Mouse (Mus musculus) heart, postnatal 0 days (tissue): ENCODE measurements around the gene Scamp5. TPM values are rescaled to one million over a fixed set of nuclear protein-coding genes. Genes with fewer than 3 reads are reported as not detected.

ENCODE experiments used
- ATAC-seq: fragments of 200-750 bp; cut with Nextera tagmentation; 2 replicates; pipeline ENCODE4 v1.8.0; 2017; ENCODE audit warnings: low read depth, moderate number of reproducible peaks, moderate library complexity; ENCODE audit not compliant: insufficient read depth
- DNase-seq: peaks from one replicate; pipeline ENCODE4 v3.0.0-alpha.2; 2016; ENCODE audit warnings: low spot score
- H3K27ac ChIP-seq: fragments of 300-500 bp; sonication (generic); 2 replicates; pipeline ENCODE4 v1.5.1; 2014; ENCODE audit warnings: low read depth, mild to moderate bottlenecking
- H3K27me3 ChIP-seq: fragments of 300-500 bp; sonication (generic); 2 replicates; pipeline ENCODE4 v1.6.1; 2014; ENCODE audit warnings: low read length, mixed read lengths; ENCODE audit not compliant: control insufficient read depth, insufficient read depth
- H3K36me3 ChIP-seq: fragments of 300-500 bp; sonication (generic); replicated peaks from 2 replicates; pipeline ENCODE4 v1.6.1; 2014; ENCODE audit warnings: low read length, mixed read lengths; ENCODE audit not compliant: control insufficient read depth, insufficient read depth
- H3K4me1 ChIP-seq: fragments of 300-500 bp; sonication (generic); 2 replicates; pipeline ENCODE4 v1.6.1; 2014; ENCODE audit warnings: antibody characterized with exemption; ENCODE audit not compliant: control insufficient read depth, insufficient read depth
- H3K4me2 ChIP-seq: fragments of 300-500 bp; sonication (generic); 2 replicates; pipeline ENCODE4 v1.6.1; 2014; ENCODE audit warnings: low read depth, mild to moderate bottlenecking, low read length, moderate library complexity
- H3K4me3 ChIP-seq: fragments of 300-500 bp; sonication (generic); 2 replicates; pipeline ENCODE4 v1.5.1; 2014; ENCODE audit warnings: low read depth, low read length
- H3K9ac ChIP-seq: fragments of 300-500 bp; sonication (generic); replicated peaks from 2 replicates; pipeline ENCODE4 v1.6.1; 2014; ENCODE audit warnings: low read depth, low read length, mixed read lengths
- H3K9me3 ChIP-seq: fragments of 300-500 bp; sonication (generic); replicated peaks from 2 replicates; pipeline ENCODE4 v1.6.1; 2016; ENCODE audit warnings: low read length; ENCODE audit not compliant: control insufficient read depth
- CTCF ChIP-seq: IDR thresholded peaks from 2 replicates; pipeline ENCODE4 v1.5.1; 2016; ENCODE audit warnings: antibody characterized with exemption, control low read depth, low read depth
- EP300 ChIP-seq: IDR thresholded peaks from 2 replicates; pipeline ENCODE4 v1.6.1; 2016; ENCODE audit warnings: antibody characterized with exemption, low read depth
- WGBS: fragments of 180-500 bp; shearing (Covaris S2); extraction: QIAGEN DNeasy Blood & Tissue Kit; methylation state at CpG from one replicate; pipeline ENCODE4 v1.1.7; 2014; 5-methylcytosine and 5-hydroxymethylcytosine counted together
- polyA plus RNA-seq: library from polyadenylated mRNA; unstranded; fragments of >200 nt; fragmentation: Nextera tagmentation; extraction: Ambion mirVana; gene quantifications from 2 replicates; pipeline ENCODE4 v1.2.1, GENCODE M21; 2015
- total RNA-seq: library from RNA; depleted of rRNA; stranded (reverse); fragments of >200 nt; gene quantifications from 2 replicates; pipeline ENCODE4 v1.2.3, GENCODE M21; 2014; ENCODE audit warnings: low replicate concordance

Scamp5 gene
- total and polyA plus RNA-seq, 2 experiments from 2014 or later, result 7.0 to 16.1 TPM

DNA sequence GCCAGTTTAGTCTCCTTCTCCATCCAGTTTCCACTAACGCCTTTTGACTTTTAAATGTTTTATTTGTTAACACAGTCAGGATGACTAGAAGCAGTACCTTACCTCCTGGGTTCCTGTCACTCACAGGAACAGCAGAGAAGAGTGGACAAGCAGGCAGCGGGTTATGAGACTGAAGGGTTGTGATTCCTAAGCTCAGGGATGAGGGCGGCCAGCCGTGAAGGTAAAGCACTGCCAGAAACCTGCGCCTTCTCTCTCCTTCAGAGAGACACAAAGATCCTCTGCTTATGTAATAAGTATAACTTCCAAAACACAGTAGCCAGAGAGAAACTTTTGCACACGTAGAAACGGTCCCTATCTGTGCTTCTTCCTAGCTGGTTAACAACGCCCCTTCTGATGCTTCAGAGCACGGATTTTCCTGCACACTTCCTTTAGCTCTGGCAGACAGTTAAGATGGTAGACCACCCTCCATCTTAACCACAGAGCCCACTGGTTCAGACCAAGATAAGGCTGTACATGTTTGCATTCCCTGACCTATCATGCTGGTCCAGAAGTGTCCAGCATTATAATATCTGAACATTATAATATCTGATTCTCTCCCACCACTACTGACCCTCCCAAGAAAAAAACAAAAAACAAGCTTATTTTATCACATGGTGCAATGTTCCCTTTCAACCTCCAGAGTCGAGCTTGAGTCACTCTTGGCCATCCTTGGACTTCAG, 29.8 kb downstream of the Scamp5 start:
- H3K27ac ChIP-seq, result no peak overlapping the region
- WGBS, result 68% methylated on average over 10 of the region's 10 CpGs

DNA sequence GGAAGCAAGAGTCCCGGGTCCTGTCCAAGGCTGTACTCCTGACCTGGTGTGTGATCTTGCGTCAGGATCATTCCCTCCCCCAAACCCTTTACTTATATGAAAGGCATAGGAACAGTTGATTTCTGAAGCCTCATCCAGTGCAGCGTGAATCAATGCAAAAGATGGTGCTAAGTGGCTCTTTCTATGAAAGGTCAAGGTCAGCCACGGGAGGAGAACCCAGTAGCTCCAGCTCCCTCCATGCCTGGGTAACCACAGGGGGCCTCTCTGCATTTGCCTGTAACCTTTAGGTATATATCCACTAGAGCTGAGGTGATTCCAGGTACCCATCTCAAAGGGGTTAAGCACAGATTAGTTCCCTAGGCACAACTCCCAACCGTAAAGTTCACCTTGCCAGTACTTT, 31.7 kb downstream of the Scamp5 start:
- TF ChIP-seq EP300 (no peak), CTCF (no peak)
- Histone ChIP-seq H3K27me3 (no peaks in the 10 kb centered on the region), H3K9ac (no peak overlapping the region), H3K9me3 (no peaks in the 10 kb centered on the region), H3K27ac (no peak overlapping the region), H3K4me3 (no peak overlapping the region), H3K4me1 (peaks cover 20% of the 10 kb centered on the region), H3K4me2 (no peak overlapping the region), H3K36me3 (0 out of 2 replicates have a peak, but pooled peaks cover 5% of the 10 kb centered on the region)
- DNase-seq (no peak), ATAC-seq (no peak)
- 86% methylated on average over 5 of the region's 5 CpGs for WGBS

More for the DNA sequence above, 29.8 kb downstream of the Scamp5 start:
- TF ChIP-seq EP300 (no peak), CTCF (no peak)
- DNase-seq (no peak), ATAC-seq (no peak)
- Histone ChIP-seq H3K4me3 (no peak overlapping the region), H3K4me1 (peaks cover 12% of the 10 kb centered on the region), H3K27me3 (no peaks in the 10 kb centered on the region), H3K9me3 (no peaks in the 10 kb centered on the region), H3K9ac (no peak overlapping the region), H3K4me2 (no peak overlapping the region), H3K36me3 (no peaks in the 10 kb centered on the region)

DNA sequence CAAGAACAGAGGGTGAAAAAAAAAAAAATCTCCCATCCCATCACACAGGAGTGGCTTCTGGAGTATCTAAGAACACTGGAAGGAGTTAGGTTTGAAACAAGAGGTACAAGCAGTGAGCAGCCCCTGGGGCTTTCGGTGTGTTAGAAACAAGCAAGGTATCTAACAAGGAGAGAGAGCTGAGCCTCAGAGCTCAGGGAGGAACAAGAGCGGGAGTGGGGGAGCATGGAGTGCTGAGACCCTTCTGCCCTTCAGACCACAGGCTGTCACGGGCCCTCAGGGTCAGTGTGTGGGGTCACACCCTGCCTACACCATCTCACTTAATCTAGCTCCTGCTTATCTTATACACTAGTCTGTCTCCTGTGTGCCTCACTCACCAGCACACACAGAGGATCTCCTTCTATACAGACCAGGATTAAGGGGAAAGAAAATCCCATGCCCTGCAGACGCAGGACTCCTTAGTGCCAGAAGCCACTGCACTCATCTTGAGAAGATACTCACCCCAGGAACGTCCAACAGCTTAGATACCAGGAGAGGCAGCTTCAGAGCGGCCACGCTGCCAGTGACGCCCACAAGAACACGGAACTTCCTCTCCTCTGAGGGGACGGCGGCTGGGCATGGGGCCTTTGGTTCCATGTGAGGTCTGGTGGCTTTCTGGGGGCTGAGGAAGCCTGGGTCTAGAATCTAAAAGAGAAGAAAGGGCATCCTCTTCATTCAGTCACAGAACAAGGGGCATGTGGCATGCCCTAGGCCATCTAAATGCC, 33.3 kb downstream of the Scamp5 start:
- Histone ChIP-seq H3K36me3 (0 out of 2 replicates have a peak, but pooled peaks cover 5% of the 10 kb centered on the region), H3K4me2 (no peak overlapping the region), H3K4me3 (no peak overlapping the region), H3K9ac (no peak overlapping the region), H3K9me3 (no peaks in the 10 kb centered on the region), H3K4me1 (peaks cover 20% of the 10 kb centered on the region), H3K27me3 (no peaks in the 10 kb centered on the region), H3K27ac (no peak overlapping the region)
- WGBS, result 83% methylated on average over 11 of the region's 11 CpGs
- DNase-seq, result no peak
- no peak for ATAC-seq
- TF ChIP-seq CTCF, result no peak

DNA sequence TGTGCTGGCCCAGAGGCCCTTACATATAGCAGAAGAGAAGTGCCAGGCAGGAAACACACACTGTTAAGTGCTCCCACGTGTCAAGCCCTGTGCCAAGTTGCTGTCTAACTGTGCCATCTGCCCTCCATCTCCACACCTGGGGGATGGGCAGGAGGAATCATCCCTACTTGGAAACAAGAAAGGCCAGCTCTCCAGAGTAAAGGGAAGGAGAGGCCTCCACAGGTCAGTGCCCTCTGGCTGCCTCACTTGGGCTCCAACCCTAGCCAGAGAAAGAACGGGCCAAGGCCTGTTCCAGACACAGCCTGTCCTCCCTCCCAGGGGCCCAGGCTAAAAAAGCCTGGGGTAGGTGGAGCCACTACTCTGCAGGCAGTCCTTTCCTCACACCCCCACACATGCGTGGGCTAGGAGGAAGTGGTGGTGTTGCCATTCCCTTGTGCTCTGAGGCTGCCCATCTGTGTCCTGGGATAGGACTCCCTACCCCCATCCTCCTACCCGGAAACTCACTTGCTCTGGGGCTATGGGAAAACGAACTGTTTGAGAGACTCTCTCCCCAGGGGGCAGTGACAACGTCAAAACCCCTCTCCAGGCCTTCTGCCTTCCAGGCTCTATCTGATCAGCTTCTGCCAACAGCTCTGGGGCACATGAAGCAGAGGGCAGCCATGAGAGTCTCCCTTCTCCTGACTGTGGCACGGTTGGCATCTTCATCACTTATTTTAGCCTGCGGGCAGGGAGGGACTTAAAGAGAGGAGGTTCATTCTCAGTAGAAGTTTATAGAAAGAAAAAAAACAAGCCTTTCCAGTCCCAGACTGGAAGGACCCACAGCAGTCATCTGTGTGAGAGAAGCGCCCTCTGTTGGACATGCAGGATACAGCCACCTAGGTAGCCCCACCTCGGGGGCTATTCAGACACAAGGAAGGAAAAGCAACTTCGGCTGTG, 34.5 kb downstream of the Scamp5 start:
- ATAC-seq (peak; percentile 75), DNase-seq (peak; percentile 89)
- H3K9me3 ChIP-seq, result no peaks in the 10 kb centered on the region
- H3K4me3 ChIP-seq, result no peak overlapping the region
- H3K27me3 ChIP-seq, result no peaks in the 10 kb centered on the region
- no peak overlapping the region; the same call in 1 of the 2 replicates for H3K9ac ChIP-seq
- no peak overlapping the region for H3K4me2 ChIP-seq
- peak; percentile 83 for TF ChIP-seq CTCF
- TF ChIP-seq EP300, result peak; percentile 28; the same call in 1 of the 2 replicates
- peak overlapping the region; percentile 70 for H3K27ac ChIP-seq
- 0 out of 2 replicates have a peak, but pooled peaks cover 5% of the 10 kb centered on the region for H3K36me3 ChIP-seq
- peaks cover 13% of the 10 kb centered on the region for H3K4me1 ChIP-seq
- 8% methylated on average over 11 of the region's 11 CpGs for WGBS

DNA sequence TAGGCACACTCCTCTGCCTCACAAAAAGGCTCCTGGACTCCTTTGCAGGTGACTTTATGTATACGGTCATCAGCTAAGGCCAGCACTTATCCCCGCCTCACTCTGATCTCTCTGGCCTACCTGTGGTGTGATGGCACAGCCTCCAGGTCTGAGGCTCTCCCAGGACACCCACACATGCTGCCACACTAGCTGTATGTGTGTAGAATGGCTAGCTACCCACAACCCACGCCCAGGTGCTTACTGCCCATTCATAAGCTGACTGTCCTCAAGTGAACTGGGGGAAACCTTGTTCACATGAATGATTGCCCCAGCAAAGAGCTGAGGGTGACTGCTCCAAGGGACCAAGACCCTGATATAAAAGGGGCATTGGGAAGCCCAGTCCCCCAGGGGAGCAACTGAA, 35.4 kb downstream of the Scamp5 start:
- no peak overlapping the region for H3K4me2 ChIP-seq
- WGBS, result 86% methylated on average over 3 of the region's 3 CpGs

More for the DNA sequence above, 35.4 kb downstream of the Scamp5 start:
- Histone ChIP-seq H3K4me1 (peaks cover 13% of the 10 kb centered on the region), H3K9ac (no peak overlapping the region; the same call in 1 of the 2 replicates), H3K36me3 (0 out of 2 replicates have a peak, but pooled peaks cover 5% of the 10 kb centered on the region), H3K27ac (peak overlapping the region; percentile 70), H3K4me3 (no peak overlapping the region), H3K9me3 (no peaks in the 10 kb centered on the region), H3K27me3 (no peaks in the 10 kb centered on the region)
- ATAC-seq (no peak), DNase-seq (no peak)
- TF ChIP-seq CTCF, result no peak
- TF ChIP-seq EP300, result no peak
